In the genomic region with DNA sequence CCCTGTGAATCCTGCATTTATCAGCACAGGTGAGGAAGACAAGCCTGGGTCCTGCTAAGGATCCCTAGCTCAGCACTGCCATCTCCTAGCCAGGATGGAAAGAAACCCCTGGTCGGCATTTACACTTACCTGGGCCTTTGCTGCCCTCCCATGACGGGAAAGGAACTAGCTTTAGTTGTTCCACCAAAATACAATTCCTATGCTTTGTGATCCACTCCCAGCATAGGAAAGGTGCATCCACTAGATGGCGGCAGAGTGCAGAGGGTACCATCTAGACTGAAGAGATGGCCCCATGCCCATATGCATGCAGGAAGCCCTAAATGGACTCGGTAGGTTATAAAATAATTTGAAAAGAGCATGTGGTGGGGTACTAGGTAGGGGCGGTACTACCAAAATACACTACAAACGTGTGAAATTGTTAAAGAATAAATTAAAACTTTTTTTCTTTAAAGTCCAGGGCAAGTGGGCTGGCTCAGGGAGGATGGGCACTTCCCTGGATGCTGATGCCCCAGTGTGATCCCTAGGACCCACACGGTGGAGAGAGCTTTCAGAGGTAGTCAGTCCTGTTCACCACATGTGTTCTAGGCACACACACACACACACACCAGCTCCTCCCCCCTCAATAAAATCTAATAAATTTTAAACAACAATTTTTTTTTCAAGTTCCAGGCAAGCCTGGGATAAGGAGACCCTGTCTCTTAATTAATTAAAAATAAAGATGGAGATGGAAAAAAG, we compare ENCODE assay signal across 8 mouse cellular contexts. TPM values are rescaled to one million over a fixed set of nuclear protein-coding genes. Genes with fewer than 3 reads are reported as not detected.
DNase-seq lines count a peak whose midpoint lies in the region; ATAC-seq lines count a peak whose summit lies in the region.

No protein-coding gene starts in this region.

- ATAC-seq in hindbrain, embryonic 12.5 days (ENCODE audit: low FRiP score) = peak; percentile 74

- no peak overlapping the region for H3K27ac ChIP-seq in hindbrain, embryonic 12.5 days

- H3K9me3 ChIP-seq in hindbrain, embryonic 12.5 days (replicated peaks) = no peaks in the 10 kb centered on the region

- WGBS in hindbrain, embryonic 12.5 days = 21% methylated on average over 7 of the region's 7 CpGs

- H3K9ac ChIP-seq in hindbrain, embryonic 12.5 days = no peak overlapping the region

- no peak overlapping the region for H3K4me2 ChIP-seq in hindbrain, embryonic 12.5 days (replicated peaks)

- H3K27me3 ChIP-seq in hindbrain, embryonic 12.5 days = no peaks in the 10 kb centered on the region

- DNase-seq in R1 (ENCODE audit: low read depth, low spot score) = peak; percentile 79
- peak; percentile 91 to 95 for DNase-seq in cerebellum, postnatal 10 days
- peak; percentile 53 to 69 for DNase-seq in frontal cortex, postnatal 10 days (ENCODE audit: low spot score in 2 of 2)
- DNase-seq in layer of hippocampus, postnatal 10 days (ENCODE audit: low spot score in 2 of 2) = peak; percentile 86 to 89
- DNase-seq in lung, postnatal 25 days (ENCODE audit: low spot score) = peak; percentile 88
- DNase-seq in right cerebral cortex, adult 18-20 months = peak; percentile 77
- DNase-seq in thymus, postnatal 4 days = peak; percentile 98

- H3K36me3 ChIP-seq in hindbrain, embryonic 12.5 days = peaks cover 28% of the 10 kb centered on the region

- peaks cover 15% of the 10 kb centered on the region for H3K4me1 ChIP-seq in hindbrain, embryonic 12.5 days

- H3K4me3 ChIP-seq in hindbrain, embryonic 12.5 days = no peak overlapping the region

RNA-seq across cellular contexts. Expression of a gene that starts 14.7 kb away (rescaled TPM):
- polyA plus RNA-seq in hindbrain, embryonic 12.5 days (2016; fragmentation: Nextera tagmentation; extraction: Ambion mirVana) = 238 and 259 TPM in 2 replicates
- 100 to 1,000 TPM; 127 TPM for total RNA-seq in layer of hippocampus, postnatal 10 days (2021)

RNA-seq across cellular contexts. Expression of a gene that starts 14.8 kb away (rescaled TPM):
- polyA plus RNA-seq in hindbrain, embryonic 12.5 days (2016; fragmentation: Nextera tagmentation; extraction: Ambion mirVana) = 44.0 and 47.7 TPM in 2 replicates
- 10 to 100 TPM; 45.1 to 49.8 TPM for total RNA-seq in layer of hippocampus, postnatal 10 days (2021)

RNA-seq across cellular contexts. Expression of a gene that starts 45.6 kb away (rescaled TPM):
- not detected in 2 replicates for polyA plus RNA-seq in hindbrain, embryonic 12.5 days (2016; fragmentation: Nextera tagmentation; extraction: Ambion mirVana)
- not detected for total RNA-seq in layer of hippocampus, postnatal 10 days (2021)
